Mouse (Mus musculus): ENCODE data around the gene Zfp472. TPM values are rescaled to one million over a fixed set of nuclear protein-coding genes. Genes with fewer than 3 reads are reported as not detected.
"Not testable (repeated sequence)": the region's sequence is repeated elsewhere in the genome, so short reads cannot be mapped to it uniquely, and the experiment has no call there.

Zfp472 gene
- polyA plus RNA-seq, 1 experiment, result 1.8 TPM

GRCm38 (mm10) chr17:33008337-33008736 is 42.7 kb downstream of the Zfp472 start:
- DNase-seq (ENCODE audit: low read depth), result no peak

- not testable (repeated sequence) for DNase-seq (ENCODE audit: low read depth)
Measured at GRCm38 (mm10) chr17:33020434-33020833, 54.8 kb downstream of the Zfp472 start.

Other genes starting within 250 kb of the Zfp472 start
- 10.6 and 11.9 TPM in 2 replicates for gene Zfp871, start 177.5 kb upstream of the Zfp472 start, polyA plus RNA-seq (2012; rRNA removed)
- gene Zfp811, start 155.9 kb upstream of the Zfp472 start, polyA plus RNA-seq (2012; rRNA removed), result 0.19 and 0.33 TPM in 2 replicates
- 9.4 and 10.6 TPM in 2 replicates for gene Zfp799, start 135.6 kb upstream of the Zfp472 start, polyA plus RNA-seq (2012; rRNA removed)
- 1.3 and 1.7 TPM in 2 replicates for gene Zfp870, start 74.2 kb upstream of the Zfp472 start, polyA plus RNA-seq (2012; rRNA removed)
- gene Cyp4f14, start 48.5 kb upstream of the Zfp472 start, polyA plus RNA-seq (2012; rRNA removed), result 0.23 and 0.55 TPM in 2 replicates
- 56.3 and 62.6 TPM in 2 replicates for gene Cyp4f13, start 18.4 kb upstream of the Zfp472 start, polyA plus RNA-seq (2012; rRNA removed)
- 3.7 and 4.7 TPM in 2 replicates for gene Zfp952, start 27.3 kb downstream of the Zfp472 start, polyA plus RNA-seq (2012; rRNA removed)
- gene Zfp763, start 67.6 kb downstream of the Zfp472 start, polyA plus RNA-seq (2012; rRNA removed), result 1.4 and 1.7 TPM in 2 replicates
- not detected in 2 replicates for gene 4921501E09Rik, start 102.2 kb downstream of the Zfp472 start, polyA plus RNA-seq (2012; rRNA removed)
- gene Zfp563, start 123.5 kb downstream of the Zfp472 start, polyA plus RNA-seq (2012; rRNA removed), result 1.8 and 2.5 TPM in 2 replicates
- 0.09 and 0.14 TPM in 2 replicates for gene Morc2b, start 173.9 kb downstream of the Zfp472 start, polyA plus RNA-seq (2012; rRNA removed)
- not detected in 2 replicates for gene Olfr55, start 202.6 kb downstream of the Zfp472 start, polyA plus RNA-seq (2012; rRNA removed)
- gene Olfr239, start 225.5 kb downstream of the Zfp472 start, polyA plus RNA-seq (2012; rRNA removed), result not detected in 2 replicates